Mouse (Mus musculus) CH12.LX (cell line): ENCODE measurements around the gene Inhbe.

Source experiments
- CTCF ChIP-seq, 2 experiments: IDR thresholded peaks in 1 of 2; conservative IDR thresholded peaks in 1 of 2; 2 replicates each; pipeline ENCODE4 v1.5.1; 2011 to 2012; ENCODE audit warnings: low read depth in 2 of 2, low read length in 2 of 2, improper control_type of control experiment in 1 of 2, inconsistent platforms in 1 of 2, mild to moderate bottlenecking in 1 of 2, moderate library complexity in 1 of 2
- KAT2A ChIP-seq: IDR thresholded peaks from 2 replicates; pipeline ENCODE4 v1.6.1; 2012; ENCODE audit warnings: low read length, improper control_type of control experiment, inconsistent platforms; ENCODE audit not compliant: insufficient replicate concordance
- MAFK ChIP-seq: IDR thresholded peaks from 2 replicates; pipeline ENCODE4 v1.6.1; 2011; ENCODE audit warnings: low read length, improper control_type of control experiment; ENCODE audit not compliant: insufficient replicate concordance
- POLR2A ChIP-seq: IDR thresholded peaks from 2 replicates; pipeline ENCODE4 v1.6.1; 2011; ENCODE audit warnings: low read depth, mild to moderate bottlenecking, improper control_type of control experiment, low read length
- RAD21 ChIP-seq: IDR thresholded peaks from 2 replicates; pipeline ENCODE4 v1.6.1; 2011; ENCODE audit warnings: low read depth, mild to moderate bottlenecking, low read length, improper control_type of control experiment, moderate library complexity
- SMC3 ChIP-seq: IDR thresholded peaks from 2 replicates; pipeline ENCODE4 v1.6.1; 2011; ENCODE audit warnings: low read depth, low read length, improper control_type of control experiment

- TF ChIP-seq RAD21, result no peak
- TF ChIP-seq POLR2A, result peak; percentile 57
- TF ChIP-seq CTCF (conservative IDR thresholded peaks at IDR 0.05 in 1 of 2, IDR thresholded peaks at IDR 0.05 in 1 of 2; ENCODE audit: low read depth in 2 of 2, low read length in 2 of 2), result no peak
- TF ChIP-seq SMC3, result no peak
- TF ChIP-seq MAFK, result no peak
- no peak for TF ChIP-seq KAT2A
Measured at GRCm38 (mm10) chr10:127323131-127323855, 30.9 kb downstream of the Inhbe start.
